8 mouse cellular contexts compared by ENCODE assay signal in genomic region chr13:12503238-12503751, GRCm38 (mm10). TPM values are rescaled to one million over a fixed set of nuclear protein-coding genes. Genes with fewer than 3 reads are reported as not detected.
DNase-seq lines count a peak whose midpoint lies in the region; ATAC-seq lines count a peak whose summit lies in the region.

No protein-coding gene starts in this region.

- DNase-seq in MN1 (ENCODE audit: low spot score) = peak; percentile 71
- peak; percentile 75 for DNase-seq in embryo, embryonic 10.5 days (ENCODE audit: low spot score)
- DNase-seq in left cerebral cortex, adult 11 months (ENCODE audit: low spot score) = no peak
- no peak for DNase-seq in lung, postnatal 4 days
- DNase-seq in c-Kit-positive CD71-positive TER-119-positive erythroid progenitor cells, embryonic 14.5 days (ENCODE audit: low spot score) = no peak

- H3K9ac ChIP-seq in hindbrain, embryonic 15.5 days = no peak overlapping the region
- no peak overlapping the region for H3K9ac ChIP-seq in neural tube, embryonic 14.5 days (replicated peaks; ENCODE audit: low read depth, low read length)

- H3K4me2 ChIP-seq in hindbrain, embryonic 15.5 days = no peak overlapping the region
- no peak overlapping the region for H3K4me2 ChIP-seq in neural tube, embryonic 14.5 days (ENCODE audit: low read depth, low read length)

- H3K36me3 ChIP-seq in hindbrain, embryonic 15.5 days = no peaks in the 10 kb centered on the region
- H3K36me3 ChIP-seq in neural tube, embryonic 14.5 days (ENCODE audit: control insufficient read depth, insufficient read depth, low read length) = no peaks in the 10 kb centered on the region

- H3K27me3 ChIP-seq in hindbrain, embryonic 15.5 days = no peaks in the 10 kb centered on the region
- H3K27me3 ChIP-seq in neural tube, embryonic 14.5 days (ENCODE audit: control insufficient read depth, insufficient read depth, low read length) = no peaks in the 10 kb centered on the region

- ATAC-seq in hindbrain, embryonic 15.5 days (ENCODE audit: low FRiP score, low read depth) = peak; percentile 70
- ATAC-seq in neural tube, embryonic 14.5 days (ENCODE audit: low read depth) = peak; percentile 90
- no peak for ATAC-seq in inflammation-experienced regulatory T-cells, adult 6 months

- peak overlapping the region; percentile 9; the same call in 1 of the 2 replicates for H3K27ac ChIP-seq in hindbrain, embryonic 15.5 days (replicated peaks)
- no peak overlapping the region for H3K27ac ChIP-seq in neural tube, embryonic 14.5 days (ENCODE audit: low read depth, low read length)

- H3K9me3 ChIP-seq in hindbrain, embryonic 15.5 days = no peaks in the 10 kb centered on the region
- H3K9me3 ChIP-seq in neural tube, embryonic 14.5 days (ENCODE audit: control insufficient read depth, low read length) = no peaks in the 10 kb centered on the region

- H3K4me3 ChIP-seq in hindbrain, embryonic 15.5 days = no peak overlapping the region
- no peak overlapping the region for H3K4me3 ChIP-seq in neural tube, embryonic 14.5 days (ENCODE audit: low read depth, low read length)

- H3K4me1 ChIP-seq in hindbrain, embryonic 15.5 days (replicated peaks) = peaks cover 10% of the 10 kb centered on the region
- H3K4me1 ChIP-seq in neural tube, embryonic 14.5 days (ENCODE audit: control insufficient read depth, insufficient read depth, low read length) = no peaks in the 10 kb centered on the region

- 25% methylated on average over 11 of the region's 11 CpGs for WGBS in hindbrain, embryonic 15.5 days
- WGBS in neural tube, embryonic 14.5 days = 13% methylated on average over 11 of the region's 11 CpGs

RNA-seq across cellular contexts. Expression of gene Edaradd, which starts 16.9 kb away (rescaled TPM):
- polyA plus RNA-seq in hindbrain, embryonic 15.5 days (2015; fragmentation: Nextera tagmentation; extraction: Ambion mirVana) = 1.7 and 1.8 TPM in 2 replicates
- 1.6 TPM in 2 replicates for polyA plus RNA-seq in neural tube, embryonic 14.5 days (2014; fragmentation: Nextera tagmentation; extraction: Ambion mirVana)
- polyA plus RNA-seq in inflammation-experienced regulatory T-cells, adult 6 months (2017; shearing (Covaris generic)) = 1 to 10 TPM in 2 of 3 experiments, under 1 TPM in 1; 0.71 to 2.1 (median 1.3) TPM

RNA-seq across cellular contexts. Expression of gene Lgals8, which starts 38.6 kb away (rescaled TPM):
- polyA plus RNA-seq in hindbrain, embryonic 15.5 days (2015; fragmentation: Nextera tagmentation; extraction: Ambion mirVana) = 20.9 and 23.0 TPM in 2 replicates
- 21.4 and 25.5 TPM in 2 replicates for polyA plus RNA-seq in neural tube, embryonic 14.5 days (2014; fragmentation: Nextera tagmentation; extraction: Ambion mirVana)
- polyA plus RNA-seq in inflammation-experienced regulatory T-cells, adult 6 months (2017; shearing (Covaris generic)) = 100 to 1,000 TPM in 2 of 3 experiments, 10 to 100 TPM in 1; 93.5 to 129 (median 100) TPM

Comparison
In these comparisons a context has a peak if more than half of its experiments do, and no peak if none do; other contexts are left out.
1. DNase-seq: peak in MN1 (single experiment) and embryo, embryonic 10.5 days (single experiment); none in left cerebral cortex, adult 11 months (single experiment), lung, postnatal 4 days (0 of 2) and c-Kit-positive CD71-positive TER-119-positive erythroid progenitor cells, embryonic 14.5 days (single experiment).